Mouse (Mus musculus): ENCODE measurements at regions not wholly inside any gene's neighbourhood (a gene's known extent, or its start where the extent isn't known, plus 50 kb on each side); places are given as distances from the start of the nearest gene placed in this dataset.
"Not testable (repeated sequence)": the region's sequence is repeated elsewhere in the genome, so short reads cannot be mapped to it uniquely, and the experiment has no call there.

DNA sequence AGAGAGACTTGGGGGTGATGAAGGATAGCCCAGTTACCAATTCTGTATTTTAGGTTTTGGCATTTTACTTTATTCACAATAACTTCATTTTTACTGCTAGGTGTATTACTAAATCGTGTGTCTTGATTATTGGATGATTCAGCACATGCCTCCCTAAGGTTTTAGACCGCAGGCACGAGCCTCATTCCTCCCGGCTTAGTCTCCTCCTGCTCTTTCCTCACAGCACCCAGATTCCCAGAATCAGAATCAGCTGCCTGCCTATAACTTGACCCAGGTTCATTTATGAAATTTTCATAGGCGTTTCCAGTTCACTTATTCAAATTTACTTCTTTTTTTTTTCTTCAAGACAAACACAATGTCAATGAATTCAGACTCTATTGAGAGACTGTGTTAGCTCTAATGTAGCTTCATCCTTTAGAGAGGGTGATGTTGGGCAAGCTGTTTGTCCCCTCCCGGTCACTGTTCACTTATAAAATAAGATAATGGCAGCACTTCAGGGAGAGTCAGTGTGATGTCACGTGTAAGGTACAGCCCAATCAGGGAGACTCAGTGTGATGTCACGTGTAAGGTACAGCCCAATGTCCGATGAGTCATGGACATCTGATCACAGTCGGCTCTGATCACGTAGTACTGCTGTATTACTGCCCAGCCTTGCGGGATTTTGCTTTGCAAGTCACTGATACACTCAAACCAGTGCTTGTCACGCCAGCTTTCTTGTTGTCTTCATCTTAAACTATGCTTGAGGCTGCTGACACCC, 127.6 kb upstream of the Daam1 start:
- no peak for TF ChIP-seq CTCF (IDR thresholded peaks at IDR 0.05; ENCODE audit: extremely low read depth, insufficient read length, insufficient replicate concordance, low read depth, low read length)
- no peak for TF ChIP-seq POLR2A (IDR thresholded peaks at IDR 0.05; ENCODE audit: low read depth, low read length)
- H3K27me3 ChIP-seq (ENCODE audit: control insufficient read depth, insufficient read depth, low read length): no peaks in the 10 kb centered on the region
- WGBS: 76% methylated on average over 13 of the region's 13 CpGs
- H3K4me1 ChIP-seq (ENCODE audit: control insufficient read depth, insufficient read depth, insufficient read length, low read length): no peaks in the 10 kb centered on the region
- no peak overlapping the region for H3K27ac ChIP-seq (ENCODE audit: insufficient read depth, low read depth, low read length)
- H3K36me3 ChIP-seq (ENCODE audit: control insufficient read depth, insufficient read depth, low read length): no peaks in the 10 kb centered on the region
- no peak overlapping the region for H3K4me3 ChIP-seq (ENCODE audit: low read depth, low read length)

DNA sequence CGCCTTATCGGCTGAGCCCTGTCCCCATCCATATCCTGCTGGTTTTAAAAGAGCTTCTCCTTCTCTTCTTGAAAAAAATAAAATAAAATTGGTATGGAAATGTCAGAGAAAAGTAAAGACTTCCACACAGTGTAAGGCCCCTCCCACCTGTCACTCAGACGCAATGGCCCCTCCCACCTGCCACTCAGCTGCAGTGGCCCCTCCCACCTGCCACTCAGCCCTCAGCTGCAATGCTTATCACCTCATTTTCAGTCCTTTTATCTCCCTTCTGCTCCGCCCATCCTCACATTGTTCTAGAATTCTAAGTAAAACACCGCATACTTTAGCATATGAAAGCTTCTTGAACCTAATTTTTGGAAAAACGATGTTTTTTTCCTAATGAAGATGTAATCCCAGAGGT, 126.4 kb upstream of the Daam1 start:
- WGBS: 61% methylated on average over 6 of the region's 6 CpGs
- no peak overlapping the region for H3K4me3 ChIP-seq (ENCODE audit: low read depth, low read length)
- H3K27me3 ChIP-seq (ENCODE audit: control insufficient read depth, insufficient read depth, low read length): no peaks in the 10 kb centered on the region
- TF ChIP-seq POLR2A (IDR thresholded peaks at IDR 0.05; ENCODE audit: low read depth, low read length) (no peak), CTCF (IDR thresholded peaks at IDR 0.05; ENCODE audit: extremely low read depth, insufficient read length, insufficient replicate concordance, low read depth, low read length) (no peak)
- no peak overlapping the region for H3K27ac ChIP-seq (ENCODE audit: insufficient read depth, low read depth, low read length)
- no peaks in the 10 kb centered on the region for H3K4me1 ChIP-seq (ENCODE audit: control insufficient read depth, insufficient read depth, insufficient read length, low read length)
- no peaks in the 10 kb centered on the region for H3K36me3 ChIP-seq (ENCODE audit: control insufficient read depth, insufficient read depth, low read length)

DNA sequence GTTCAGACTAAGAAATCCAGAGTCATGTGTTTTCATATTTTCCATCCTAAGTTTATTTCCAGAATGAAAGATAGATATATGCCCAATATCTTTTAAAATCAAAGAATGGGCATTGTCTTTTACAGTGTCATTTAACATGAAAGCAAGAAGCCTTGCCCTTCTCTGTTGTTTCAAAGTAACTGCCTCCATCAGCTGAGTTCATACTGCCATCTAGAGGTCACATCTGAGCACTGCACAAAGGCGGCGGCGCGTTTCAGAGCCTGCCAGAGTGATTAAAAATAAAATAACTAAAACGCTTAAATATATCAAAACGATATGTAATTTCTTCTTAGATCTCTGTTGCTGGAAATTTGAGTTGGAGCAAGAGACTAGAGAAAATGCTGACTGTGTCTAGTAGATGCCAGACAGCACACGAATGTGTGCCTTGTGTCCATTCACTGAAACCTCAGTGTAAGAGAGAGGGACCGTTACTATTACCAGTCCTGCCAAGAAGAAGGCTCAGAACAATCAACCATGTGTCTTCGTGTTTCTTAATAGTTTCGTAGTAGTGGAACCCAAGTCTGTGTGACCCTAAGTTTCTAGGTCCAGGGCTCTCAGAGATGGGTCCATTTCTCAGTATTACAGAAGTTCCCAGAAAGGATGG, 123.0 kb upstream of the Daam1 start:
- no peak for TF ChIP-seq POLR2A (IDR thresholded peaks at IDR 0.05; ENCODE audit: low read depth, low read length)
- peak; percentile 84; the same call in 1 of the 2 replicates for TF ChIP-seq CTCF (IDR thresholded peaks at IDR 0.05; ENCODE audit: extremely low read depth, insufficient read length, insufficient replicate concordance, low read depth, low read length)
- 22% methylated on average over 10 of the region's 10 CpGs for WGBS
- Histone ChIP-seq H3K27me3 (ENCODE audit: control insufficient read depth, insufficient read depth, low read length) (no peaks in the 10 kb centered on the region), H3K27ac (ENCODE audit: insufficient read depth, low read depth, low read length) (no peak overlapping the region), H3K4me1 (ENCODE audit: control insufficient read depth, insufficient read depth, insufficient read length, low read length) (no peaks in the 10 kb centered on the region), H3K4me3 (ENCODE audit: low read depth, low read length) (no peak overlapping the region), H3K36me3 (ENCODE audit: control insufficient read depth, insufficient read depth, low read length) (no peaks in the 10 kb centered on the region)

DNA sequence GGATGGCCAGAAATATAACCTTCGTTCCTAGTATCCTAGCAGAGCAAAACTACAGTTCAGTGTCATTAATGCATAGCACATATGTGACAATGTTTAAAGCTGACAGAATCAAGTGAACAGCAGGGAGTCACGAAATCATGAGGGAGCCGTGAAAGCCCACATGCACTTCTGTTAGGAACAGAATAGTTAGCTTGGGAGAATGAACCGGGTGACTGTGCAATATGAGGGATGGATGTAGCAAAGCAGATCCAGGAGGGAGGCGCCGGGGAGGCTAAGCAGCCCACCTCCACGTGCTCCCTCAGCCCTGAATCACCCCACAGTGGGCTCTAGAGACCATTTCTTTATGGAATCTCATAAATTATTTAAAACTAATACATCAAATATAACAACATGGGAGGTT, 116.3 kb upstream of the Daam1 start:
- Histone ChIP-seq H3K4me3 (ENCODE audit: low read depth, low read length) (no peak overlapping the region), H3K36me3 (ENCODE audit: control insufficient read depth, insufficient read depth, low read length) (no peaks in the 10 kb centered on the region), H3K4me1 (ENCODE audit: control insufficient read depth, insufficient read depth, insufficient read length, low read length) (no peaks in the 10 kb centered on the region), H3K27ac (ENCODE audit: insufficient read depth, low read depth, low read length) (no peak overlapping the region), H3K27me3 (ENCODE audit: control insufficient read depth, insufficient read depth, low read length) (no peaks in the 10 kb centered on the region)
- 84% methylated on average over 7 of the region's 7 CpGs for WGBS
- no peak for TF ChIP-seq CTCF (IDR thresholded peaks at IDR 0.05; ENCODE audit: extremely low read depth, insufficient read length, insufficient replicate concordance, low read depth, low read length)
- no peak for TF ChIP-seq POLR2A (IDR thresholded peaks at IDR 0.05; ENCODE audit: low read depth, low read length)

DNA sequence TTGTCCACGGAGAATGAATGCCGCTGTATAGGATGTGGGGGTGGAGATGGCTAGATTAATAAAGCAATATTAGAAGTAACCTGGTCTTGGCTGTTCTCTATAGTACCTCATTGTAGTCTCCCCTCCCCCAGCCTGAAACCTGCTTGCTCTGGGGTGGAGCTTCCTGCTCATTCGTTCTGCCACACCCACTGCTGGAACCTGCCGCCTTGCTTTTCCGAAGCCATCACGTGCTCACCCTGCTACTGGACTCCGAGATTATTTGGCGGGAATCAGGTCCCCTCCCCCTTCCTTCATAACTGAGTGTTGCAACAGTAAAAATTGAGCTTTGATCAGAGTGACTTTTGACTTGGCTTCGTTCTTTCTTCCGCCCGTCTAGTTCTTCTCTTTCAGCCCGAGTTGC, 112.5 kb upstream of the Daam1 start:
- H3K36me3 ChIP-seq (ENCODE audit: control insufficient read depth, insufficient read depth, low read length); H3K4me1 ChIP-seq (ENCODE audit: control insufficient read depth, insufficient read depth, insufficient read length, low read length); H3K27me3 ChIP-seq (ENCODE audit: control insufficient read depth, insufficient read depth, low read length): not testable (repeated sequence)
- 42% methylated on average over 12 of the region's 12 CpGs for WGBS
- Histone ChIP-seq H3K27ac (ENCODE audit: insufficient read depth, low read depth, low read length) (peak overlapping the region; percentile 60), H3K4me3 (ENCODE audit: low read depth, low read length) (peak overlapping the region; percentile 19; the same call in 1 of the 2 replicates)

- H3K4me3 ChIP-seq (ENCODE audit: low read depth, low read length): peak overlapping the region; percentile 19; the same call in 1 of the 2 replicates
- TF ChIP-seq POLR2A (IDR thresholded peaks at IDR 0.05; ENCODE audit: low read depth, low read length): no peak
- TF ChIP-seq CTCF (IDR thresholded peaks at IDR 0.05; ENCODE audit: extremely low read depth, insufficient read length, insufficient replicate concordance, low read depth, low read length): no peak
- peak overlapping the region; percentile 60 for H3K27ac ChIP-seq (ENCODE audit: insufficient read depth, low read depth, low read length)
- H3K4me1 ChIP-seq (ENCODE audit: control insufficient read depth, insufficient read depth, insufficient read length, low read length): no peaks in the 10 kb centered on the region
- H3K36me3 ChIP-seq (ENCODE audit: control insufficient read depth, insufficient read depth, low read length): no peaks in the 10 kb centered on the region
- no peaks in the 10 kb centered on the region for H3K27me3 ChIP-seq (ENCODE audit: control insufficient read depth, insufficient read depth, low read length)
- 56% methylated on average over 7 of the region's 7 CpGs for WGBS
Observed at GRCm38 (mm10) chr12:71718911-71719310, 112.0 kb upstream of the Daam1 start.

DNA sequence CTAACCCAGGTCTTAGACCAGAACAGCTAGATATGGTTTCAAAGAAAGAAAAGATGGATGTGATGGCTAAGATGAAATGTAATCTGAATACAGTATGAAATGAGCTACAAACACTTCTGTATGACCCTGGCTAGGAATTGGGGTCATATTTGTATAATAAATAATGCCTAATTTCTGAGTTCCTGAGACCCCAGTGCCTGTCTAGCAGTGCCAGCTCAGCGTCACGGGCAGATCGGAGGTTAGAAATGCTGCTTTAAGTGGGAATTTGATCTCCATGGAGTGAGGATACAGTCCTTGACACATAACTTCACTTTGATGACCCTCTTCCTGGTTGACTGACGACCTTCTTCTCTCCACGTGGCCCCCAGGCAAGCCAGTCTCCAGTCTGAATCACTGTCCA, 105.7 kb upstream of the Daam1 start:
- H3K4me1 ChIP-seq (ENCODE audit: control insufficient read depth, insufficient read depth, insufficient read length, low read length): no peaks in the 10 kb centered on the region
- H3K27me3 ChIP-seq (ENCODE audit: control insufficient read depth, insufficient read depth, low read length): no peaks in the 10 kb centered on the region
- H3K36me3 ChIP-seq (ENCODE audit: control insufficient read depth, insufficient read depth, low read length): no peaks in the 10 kb centered on the region
- TF ChIP-seq CTCF (IDR thresholded peaks at IDR 0.05; ENCODE audit: extremely low read depth, insufficient read length, insufficient replicate concordance, low read depth, low read length) (no peak), POLR2A (IDR thresholded peaks at IDR 0.05; ENCODE audit: low read depth, low read length) (no peak)
- H3K4me3 ChIP-seq (ENCODE audit: low read depth, low read length): no peak overlapping the region
- WGBS: 50% methylated on average over 5 of the region's 5 CpGs
- no peak overlapping the region for H3K27ac ChIP-seq (ENCODE audit: insufficient read depth, low read depth, low read length)

All from small intestine, adult 2 months (tissue).